Mouse (Mus musculus): ENCODE measurements around the gene Pigv.

The Pigv gene

GRCm38 (mm10) chr4:133612416-133612815, 60.0 kb downstream of the Pigv start:
- DNase-seq: no peak

GRCm38 (mm10) chr4:133611815-133612214, 60.6 kb downstream of the Pigv start:
- no peak for DNase-seq

Measured in kidney, adult 18-20 months (tissue).